Comparison of ENCODE assay signal across 30 mouse cellular contexts in genomic region chr14:122258297-122258696, GRCm38 (mm10).
DNase-seq lines count a peak whose midpoint lies in the region; ATAC-seq and TF ChIP-seq lines count a peak whose summit lies in the region.
"Had no signal": no experiment of that assay in that cellular context is flagged by ENCODE, and none has a peak within 500 bp of the region (broad histone marks: within the 10 kb centered on the region; RNA-seq: fewer than 3 reads in every experiment).

No protein-coding gene starts in this region.

- H3K4me1 ChIP-seq in forebrain, embryonic 14.5 days (ENCODE audit: control insufficient read depth, insufficient read depth, low read length), result peaks cover 30% of the 10 kb centered on the region
- peaks cover 30% of the 10 kb centered on the region; the same call in 1 of the 2 replicates for H3K4me1 ChIP-seq in forebrain, embryonic 11.5 days (replicated peaks; ENCODE audit: control insufficient read depth, insufficient read depth, low read length)
- H3K4me1 ChIP-seq in E14TG2a.4 (replicated peaks; ENCODE audit: low read depth, low read length), result peaks cover 87% of the 10 kb centered on the region
- H3K4me1 ChIP-seq: intestine, embryonic 15.5 days had no signal

- no peak overlapping the region for H3K9ac ChIP-seq in forebrain, embryonic 14.5 days (ENCODE audit: low read length)
- no peak overlapping the region for H3K9ac ChIP-seq in forebrain, embryonic 11.5 days (ENCODE audit: low read length)
- H3K9ac ChIP-seq: embryonic facial prominence, embryonic 13.5 days; forebrain, embryonic 15.5 days; hindbrain, embryonic 13.5 days; intestine, embryonic 15.5 days had no signal

- no peaks in the 10 kb centered on the region; the same call in 1 of the 2 replicates for H3K9me3 ChIP-seq in forebrain, embryonic 14.5 days (replicated peaks; ENCODE audit: control insufficient read depth, low read length)
- H3K9me3 ChIP-seq in forebrain, embryonic 11.5 days (ENCODE audit: control insufficient read depth, low read length), result no peaks in the 10 kb centered on the region
- no peaks in the 10 kb centered on the region for H3K9me3 ChIP-seq in E14TG2a.4 (ENCODE audit: low read length)
- H3K9me3 ChIP-seq: embryonic facial prominence, embryonic 10.5 days; embryonic facial prominence, embryonic 13.5 days; forebrain, embryonic 15.5 days; G1E; hindbrain, embryonic 10.5 days; hindbrain, embryonic 13.5 days; intestine, embryonic 15.5 days had no signal

- H3K4me2 ChIP-seq in forebrain, embryonic 14.5 days (ENCODE audit: low read length), result no peak overlapping the region
- H3K4me2 ChIP-seq in forebrain, embryonic 11.5 days (ENCODE audit: low read depth, low read length, severe bottlenecking), result no peak overlapping the region
- H3K4me2 ChIP-seq: embryonic facial prominence, embryonic 13.5 days; forebrain, embryonic 15.5 days; heart, embryonic 11.5 days; hindbrain, embryonic 13.5 days; intestine, embryonic 15.5 days had no signal

- TF ChIP-seq CTCF in E14TG2a.4 (conservative IDR thresholded peaks at IDR 0.05; ENCODE audit: low read length), result no peak

- H3K27ac ChIP-seq in forebrain, embryonic 14.5 days (ENCODE audit: low read depth, low read length), result no peak overlapping the region
- no peak overlapping the region for H3K27ac ChIP-seq in forebrain, embryonic 11.5 days (ENCODE audit: low read depth, low read length)
- H3K27ac ChIP-seq: embryonic facial prominence, embryonic 10.5 days; embryonic facial prominence, embryonic 13.5 days; forebrain, embryonic 15.5 days; heart, adult 2 months; hindbrain, embryonic 10.5 days; hindbrain, embryonic 13.5 days; intestine, embryonic 15.5 days had no signal

- H3K27me3 ChIP-seq in forebrain, embryonic 14.5 days (replicated peaks; ENCODE audit: control insufficient read depth, insufficient read depth, low read length), result peaks cover 19% of the 10 kb centered on the region; the same call in 1 of the 2 replicates
- H3K27me3 ChIP-seq in forebrain, embryonic 11.5 days (ENCODE audit: control insufficient read depth, insufficient read depth, low read length), result peaks cover 9% of the 10 kb centered on the region; the same call in 1 of the 2 replicates
- H3K27me3 ChIP-seq in E14TG2a.4 (ENCODE audit: insufficient read depth, low read length), result peaks cover 22% of the 10 kb centered on the region
- H3K27me3 ChIP-seq: CH12.LX had no signal

- peak; percentile 14 for DNase-seq in forebrain, embryonic 14.5 days (ENCODE audit: low spot score)
- DNase-seq in forebrain, embryonic 11.5 days (ENCODE audit: low spot score), result no peak
- DNase-seq in ES-CJ7 (ENCODE audit: low read depth, low spot score), result peak; percentile 59
- no peak for DNase-seq in heart, adult 8-10 months (ENCODE audit: low spot score)
- DNase-seq in layer of hippocampus, postnatal 14 days (ENCODE audit: low spot score in 2 of 2), result no peak
- DNase-seq: adrenal gland, adult 8-10 months; adrenal gland, postnatal 25 days; B cell, adult 2 months; cerebellum, adult 11-12 months; cerebellum, adult 8-10 months; cerebellum, postnatal 10 days; cerebellum, postnatal 36 days; embryo, embryonic 11 days; gastrocnemius, postnatal 10 days; gastrocnemius, postnatal 36 days; heart, adult 2 months; kidney, adult 11 months had no signal

- no peak overlapping the region for H3K4me3 ChIP-seq in forebrain, embryonic 14.5 days (ENCODE audit: low read depth, low read length)
- H3K4me3 ChIP-seq in forebrain, embryonic 11.5 days (ENCODE audit: low read depth, low read length), result no peak overlapping the region
- H3K4me3 ChIP-seq in E14TG2a.4 (replicated peaks; ENCODE audit: low read length), result 0 out of 2 replicates have a peak overlapping the region, but pooled peaks have one; percentile 27
- H3K4me3 ChIP-seq: embryonic facial prominence, embryonic 10.5 days; embryonic facial prominence, embryonic 13.5 days; erythroblast, embryonic 14.5 days; forebrain, embryonic 15.5 days; heart, adult 2 months; hindbrain, embryonic 10.5 days; hindbrain, embryonic 13.5 days; intestine, embryonic 15.5 days had no signal

- ATAC-seq in forebrain, embryonic 14.5 days, result no peak
- no peak for ATAC-seq in forebrain, embryonic 11.5 days (replicated peaks; ENCODE audit: low FRiP score)
- ATAC-seq: activated CD4-positive, CD25-positive, alpha-beta regulatory T cell, adult 4 months; forebrain, embryonic 15.5 days; hindbrain, embryonic 16.5 days; intestine, embryonic 15.5 days had no signal

- no peaks in the 10 kb centered on the region for H3K36me3 ChIP-seq in forebrain, embryonic 14.5 days (ENCODE audit: control insufficient read depth, insufficient read depth, low read length)
- no peaks in the 10 kb centered on the region for H3K36me3 ChIP-seq in forebrain, embryonic 11.5 days (ENCODE audit: control insufficient read depth, insufficient read depth, low read length)
- H3K36me3 ChIP-seq in E14TG2a.4 (ENCODE audit: insufficient read depth, low read length), result no peaks in the 10 kb centered on the region
- H3K36me3 ChIP-seq: embryonic facial prominence, embryonic 10.5 days; embryonic facial prominence, embryonic 13.5 days; forebrain, embryonic 15.5 days; hindbrain, embryonic 10.5 days; hindbrain, embryonic 13.5 days; intestine, embryonic 15.5 days had no signal

- WGBS in forebrain, embryonic 14.5 days, result 11% methylated on average over 5 of the region's 5 CpGs
- 13% methylated on average over 5 of the region's 5 CpGs for WGBS in forebrain, embryonic 11.5 days

Comparison
In these comparisons a context has a peak if more than half of its experiments do, and no peak if none do; other contexts are left out.
1. DNase-seq: peak in forebrain, embryonic 14.5 days (single experiment) and ES-CJ7 (single experiment); none in forebrain, embryonic 11.5 days (single experiment), heart, adult 8-10 months (single experiment) and layer of hippocampus, postnatal 14 days (0 of 2).